ENCODE assay signal across 8 mouse cellular contexts in the genomic region with DNA sequence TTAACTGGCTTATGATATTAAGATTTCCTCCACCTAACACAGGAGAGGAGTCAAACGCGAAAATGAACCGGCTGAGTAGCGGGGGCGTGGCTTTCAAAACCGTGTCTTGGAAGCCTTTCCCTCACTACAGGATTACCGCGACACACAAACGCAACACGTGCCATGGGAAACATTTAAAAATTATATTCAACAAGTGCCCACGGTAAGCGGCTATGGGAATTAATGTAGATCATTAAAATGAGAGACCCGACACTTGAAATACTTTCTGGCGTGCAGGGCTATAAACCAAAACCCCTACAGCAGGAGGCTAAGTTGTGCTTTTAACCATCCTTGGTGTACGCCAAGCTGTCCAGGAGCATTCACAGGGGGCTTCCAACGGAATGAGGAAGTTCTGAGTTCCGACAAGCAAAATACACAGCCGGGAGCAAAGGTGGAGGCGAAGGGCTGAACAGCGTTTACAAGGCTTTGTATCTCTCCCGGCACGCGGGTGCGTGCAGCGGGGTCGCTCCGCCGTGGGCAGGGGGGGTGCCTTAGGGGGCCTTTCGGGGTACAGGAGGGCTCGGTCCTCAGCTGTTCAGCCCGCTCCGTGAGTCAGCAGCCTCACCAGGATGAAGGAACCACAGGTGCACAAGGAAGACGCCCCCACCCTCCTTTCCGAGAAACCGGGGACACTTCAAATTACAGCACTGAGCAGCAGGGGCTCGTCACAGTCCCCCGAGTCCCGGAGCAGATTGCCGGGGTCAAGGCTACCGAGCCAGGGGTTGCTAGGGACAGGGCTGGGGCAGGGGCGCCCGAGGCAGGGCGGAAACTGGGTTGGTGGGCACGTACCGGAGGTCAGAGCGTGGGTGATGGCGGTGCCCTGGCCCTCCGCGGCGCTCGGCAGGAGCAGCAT. TPM values are rescaled to one million over a fixed set of nuclear protein-coding genes. Genes with fewer than 3 reads are reported as not detected.
DNase-seq lines count a peak whose midpoint lies in the region; ATAC-seq and TF ChIP-seq lines count a peak whose summit lies in the region.

No protein-coding gene starts in this region.

- TF ChIP-seq CTCF in thymus, adult 2 months (IDR thresholded peaks at IDR 0.05; ENCODE audit: borderline replicate concordance, control insufficient read depth, extremely low read depth, insufficient read depth, low read length, poor library complexity), result no peak

- H3K4me3 ChIP-seq in heart, embryonic 14.5 days (ENCODE audit: control insufficient read depth in 1 of 2, insufficient read depth in 1 of 2, low read depth in 1 of 2, low read length in 2 of 2), result peak overlapping the region; percentile 90 to 94
- peak overlapping the region; percentile 76 for H3K4me3 ChIP-seq in thymus, adult 2 months (ENCODE audit: control insufficient read depth, insufficient read depth, low read length)

- H3K9ac ChIP-seq in heart, embryonic 14.5 days (ENCODE audit: low read length), result peak overlapping the region; percentile 75

- H3K27me3 ChIP-seq in heart, embryonic 14.5 days (ENCODE audit: control insufficient read depth, insufficient read depth, low read length), result no peaks in the 10 kb centered on the region
- no peaks in the 10 kb centered on the region for H3K27me3 ChIP-seq in thymus, adult 2 months (ENCODE audit: control insufficient read depth, insufficient read depth, low read length)

- peaks cover 48% of the 10 kb centered on the region for H3K36me3 ChIP-seq in heart, embryonic 14.5 days (ENCODE audit: control insufficient read depth, insufficient read depth, low read length)
- H3K36me3 ChIP-seq in thymus, adult 2 months (ENCODE audit: control insufficient read depth, insufficient read depth, low read length), result peaks cover 33% of the 10 kb centered on the region

- peak; percentile 63 for DNase-seq in 416B (ENCODE audit: low read depth)
- peak; percentile 18 for DNase-seq in cerebellum, adult 11-12 months
- DNase-seq in kidney, postnatal 10 days, result peak; percentile 34
- DNase-seq in thymus, adult 2 months, result peak; percentile 65
- no peak for DNase-seq in frontal cortex, postnatal 14 days (ENCODE audit: low spot score in 2 of 2)

- H3K4me1 ChIP-seq in heart, embryonic 14.5 days (ENCODE audit: control insufficient read depth in 2 of 2, insufficient read depth in 2 of 2, low read length in 2 of 2), result peaks cover 0 to 19% of the 10 kb centered on the region in 2 experiments; a peak in 2 of 4 replicates
- H3K4me1 ChIP-seq in thymus, adult 2 months (replicated peaks; ENCODE audit: control insufficient read depth, insufficient read depth, low read length), result peaks cover 5% of the 10 kb centered on the region; the same call in 1 of the 2 replicates

- peak overlapping the region; percentile 88 for H3K4me2 ChIP-seq in heart, embryonic 14.5 days (ENCODE audit: low read length)

- no peaks in the 10 kb centered on the region for H3K9me3 ChIP-seq in heart, embryonic 14.5 days (ENCODE audit: control insufficient read depth, low read length)

- H3K27ac ChIP-seq in heart, embryonic 14.5 days (replicated peaks in 1 of 2; ENCODE audit: control insufficient read depth in 1 of 2, insufficient read depth in 1 of 2, low read depth in 2 of 2, low read length in 2 of 2), result peak overlapping the region; percentile 25 to 55; a peak in 2 of 4 replicates
- peak overlapping the region; percentile 25; the same call in 1 of the 2 replicates for H3K27ac ChIP-seq in thymus, adult 2 months (ENCODE audit: control insufficient read depth, insufficient read depth, low read length)

- under 1% methylated on average over 50 of the region's 51 CpGs for WGBS in heart, embryonic 14.5 days
- WGBS in thymus, adult 2 months, result under 1% methylated on average over 51 of the region's 51 CpGs

- no peak for TF ChIP-seq POLR2A in thymus, adult 2 months (IDR thresholded peaks at IDR 0.05; ENCODE audit: control insufficient read depth, extremely low read depth, insufficient read depth, low read length, poor library complexity)

- peak; percentile 34 for ATAC-seq in CD4-positive, CD25-positive, alpha-beta regulatory T cell, adult 4 months
- ATAC-seq in heart, embryonic 14.5 days (ENCODE audit: insufficient number of reproducible peaks, insufficient read depth, low FRiP score, low read depth), result peak; percentile 46
- ATAC-seq in megakaryocyte progenitor cell, adult 5-6 weeks (replicated peaks; ENCODE audit: poor library complexity), result peak; percentile 21

RNA-seq across cellular contexts. Expression of gene Dnajc2, which starts 0.6 kb away (rescaled TPM):
- 10 to 100 TPM; 30.4 to 37.1 TPM for polyA plus RNA-seq in CD4-positive, CD25-positive, alpha-beta regulatory T cell, adult 4 months (2017; shearing (Covaris generic))
- polyA plus RNA-seq in heart, embryonic 14.5 days (2014; fragmentation: Nextera tagmentation; extraction: Ambion mirVana), result 48.4 and 49.2 TPM in 2 replicates
- total RNA-seq in megakaryocyte progenitor cell, adult 5-6 weeks (2015), result 143 and 148 TPM in 2 replicates
- 185 and 221 TPM in 2 replicates for total RNA-seq in megakaryocyte progenitor cell, adult 5-6 weeks (2017)
- 17.0 and 27.0 TPM in 2 replicates for polyA plus RNA-seq in thymus, adult 2 months (2012; rRNA removed)

RNA-seq across cellular contexts. Expression of gene Psmc2, which starts 0.7 kb away (rescaled TPM):
- polyA plus RNA-seq in CD4-positive, CD25-positive, alpha-beta regulatory T cell, adult 4 months (2017; shearing (Covaris generic)), result 100 to 1,000 TPM; 147 to 164 TPM
- 136 and 140 TPM in 2 replicates for polyA plus RNA-seq in heart, embryonic 14.5 days (2014; fragmentation: Nextera tagmentation; extraction: Ambion mirVana)
- total RNA-seq in megakaryocyte progenitor cell, adult 5-6 weeks (2015), result 106 and 112 TPM in 2 replicates
- total RNA-seq in megakaryocyte progenitor cell, adult 5-6 weeks (2017), result 102 and 105 TPM in 2 replicates
- 25.3 and 27.2 TPM in 2 replicates for polyA plus RNA-seq in thymus, adult 2 months (2012; rRNA removed)

RNA-seq across cellular contexts. Expression of gene Pmpcb, which starts 47.5 kb away (rescaled TPM):
- polyA plus RNA-seq in CD4-positive, CD25-positive, alpha-beta regulatory T cell, adult 4 months (2017; shearing (Covaris generic)), result 10 to 100 TPM; 81.7 to 86.2 TPM
- 165 and 168 TPM in 2 replicates for polyA plus RNA-seq in heart, embryonic 14.5 days (2014; fragmentation: Nextera tagmentation; extraction: Ambion mirVana)
- total RNA-seq in megakaryocyte progenitor cell, adult 5-6 weeks (2015), result 92.4 and 109 TPM in 2 replicates
- total RNA-seq in megakaryocyte progenitor cell, adult 5-6 weeks (2017), result 96.1 and 115 TPM in 2 replicates
- 29.3 and 34.0 TPM in 2 replicates for polyA plus RNA-seq in thymus, adult 2 months (2012; rRNA removed)

Comparison
In these comparisons a context has a peak if more than half of its experiments do, and no peak if none do; other contexts are left out.
1. DNase-seq: peak in 416B (single experiment), cerebellum, adult 11-12 months (single experiment), kidney, postnatal 10 days (single experiment) and thymus, adult 2 months (single experiment); none in frontal cortex, postnatal 14 days (0 of 2).
2. Peak in every context shown above with its lines, with median percentiles within 50 percentile points of each other: ATAC-seq.